Mouse (Mus musculus) cerebellum, adult 2 months (tissue): ENCODE results near the gene Dnaaf1.

Experiments used
- CTCF ChIP-seq: fragments of 200-500 bp; IDR thresholded peaks from 2 replicates; pipeline ENCODE4 v1.5.1; 2011; ENCODE audit warnings: low read depth, mild to moderate bottlenecking, control low read depth, low read length, moderate library complexity, borderline replicate concordance; ENCODE audit not compliant: insufficient read depth
- POLR2A ChIP-seq: fragments of 200-500 bp; IDR thresholded peaks from 2 replicates; pipeline ENCODE4 v1.6.1; 2011; ENCODE audit warnings: low read length, control low read depth, borderline replicate concordance; ENCODE audit not compliant: insufficient read depth

DNA sequence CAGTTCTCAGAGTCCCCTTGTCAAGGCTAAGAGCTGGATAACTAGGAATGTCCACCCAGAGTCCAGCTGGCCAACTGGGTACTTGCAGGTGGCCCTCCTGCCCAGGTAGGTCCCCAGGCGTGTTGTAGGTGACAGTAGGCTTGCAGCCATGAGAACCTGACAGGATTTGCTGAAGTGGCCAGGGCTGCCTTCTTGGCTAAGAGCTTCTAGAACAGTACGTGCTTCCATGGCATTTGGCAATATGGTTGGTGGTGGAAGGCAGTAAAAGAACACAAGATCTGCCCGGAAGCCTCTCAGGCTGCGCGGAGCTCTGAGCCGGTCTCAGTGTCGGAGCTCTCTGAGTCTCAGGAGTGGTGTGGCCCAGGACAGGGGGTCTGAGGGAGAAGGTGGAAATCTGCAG lies 49.9 kb downstream of the Dnaaf1 start:
- no peak for TF ChIP-seq CTCF
- TF ChIP-seq POLR2A = no peak
